Mouse (Mus musculus) limb, embryonic 14.5 days (tissue): ENCODE measurements around the gene Trpc1. TPM values are rescaled to one million over a fixed set of nuclear protein-coding genes. Genes with fewer than 3 reads are reported as not detected.

Source experiments
- ATAC-seq: fragments of 200-750 bp; cut with Nextera tagmentation; 2 replicates; pipeline ENCODE4 v1.8.0; 2017; ENCODE audit warnings: low read depth, moderate number of reproducible peaks, moderate TSS enrichment; ENCODE audit not compliant: low FRiP score
- DNase-seq: peaks from one replicate; pipeline ENCODE4 v3.0.0-alpha.2; 2015; ENCODE audit warnings: low spot score
- H3K27ac ChIP-seq: fragments of 300-500 bp; sonication (generic); replicated peaks from 2 replicates; pipeline ENCODE4 v1.5.1; 2014; ENCODE audit warnings: low read depth, mild to moderate bottlenecking, low read length, moderate library complexity, mixed read lengths
- H3K27me3 ChIP-seq: fragments of 300-500 bp; sonication (generic); 2 replicates; pipeline ENCODE4 v1.6.1; 2014; ENCODE audit warnings: low read length, mixed read lengths; ENCODE audit not compliant: control insufficient read depth, insufficient read depth
- H3K36me3 ChIP-seq: fragments of 300-500 bp; sonication (generic); 2 replicates; pipeline ENCODE4 v1.6.1; 2014; ENCODE audit warnings: mild to moderate bottlenecking, low read length, moderate library complexity, mixed read lengths; ENCODE audit not compliant: control insufficient read depth, insufficient read depth
- H3K4me1 ChIP-seq: fragments of 300-500 bp; sonication (generic); 2 replicates; pipeline ENCODE4 v1.6.1; 2014; ENCODE audit warnings: antibody characterized with exemption, low read length, mixed read lengths; ENCODE audit not compliant: control insufficient read depth, insufficient read depth
- H3K4me2 ChIP-seq: fragments of 300-500 bp; sonication (generic); replicated peaks from 2 replicates; pipeline ENCODE4 v1.6.1; 2014; ENCODE audit warnings: low read depth, mild to moderate bottlenecking, low read length, moderate library complexity; ENCODE audit not compliant: severe bottlenecking
- H3K4me3 ChIP-seq: fragments of 300-500 bp; sonication (generic); replicated peaks from 2 replicates; pipeline ENCODE4 v1.5.1; 2014; ENCODE audit warnings: low read length
- H3K9ac ChIP-seq: fragments of 300-500 bp; sonication (generic); 2 replicates; pipeline ENCODE4 v1.6.1; 2014; ENCODE audit warnings: mild to moderate bottlenecking, low read depth, low read length, moderate library complexity; ENCODE audit not compliant: severe bottlenecking
- H3K9me3 ChIP-seq: fragments of 300-500 bp; sonication (generic); 2 replicates; pipeline ENCODE4 v1.6.1; 2016; ENCODE audit warnings: low read length; ENCODE audit not compliant: control insufficient read depth
- POLR2A ChIP-seq: fragments of 200-500 bp; IDR thresholded peaks from 2 replicates; pipeline ENCODE4 v1.8.0; 2012; ENCODE audit warnings: inconsistent platforms, mild to moderate bottlenecking, moderate library complexity, borderline replicate concordance; ENCODE audit not compliant: insufficient read depth, insufficient read length; ENCODE audit errors: extremely low read depth
- WGBS: fragments of 180-500 bp; shearing (Covaris S2); extraction: QIAGEN DNeasy Blood & Tissue Kit; methylation state at CpG from one replicate; pipeline ENCODE4 v1.1.7; 2014; 5-methylcytosine and 5-hydroxymethylcytosine counted together
- polyA plus RNA-seq, 2 experiments: library from polyadenylated mRNA; depleted of rRNA in 1 of 2; stranded (reverse) in 1 of 2; unstranded in 1 of 2; fragments of >200 nt; fragmentation: Nextera tagmentation in 1 of 2; extraction: Ambion mirVana in 1 of 2; gene quantifications; 2 replicates each; pipeline versions ENCODE4 v1.2.1 to v1.2.3; 2012 to 2014

Gene Trpc1
- polyA plus RNA-seq, 2 experiments: 2.9 to 3.6 TPM

DNA sequence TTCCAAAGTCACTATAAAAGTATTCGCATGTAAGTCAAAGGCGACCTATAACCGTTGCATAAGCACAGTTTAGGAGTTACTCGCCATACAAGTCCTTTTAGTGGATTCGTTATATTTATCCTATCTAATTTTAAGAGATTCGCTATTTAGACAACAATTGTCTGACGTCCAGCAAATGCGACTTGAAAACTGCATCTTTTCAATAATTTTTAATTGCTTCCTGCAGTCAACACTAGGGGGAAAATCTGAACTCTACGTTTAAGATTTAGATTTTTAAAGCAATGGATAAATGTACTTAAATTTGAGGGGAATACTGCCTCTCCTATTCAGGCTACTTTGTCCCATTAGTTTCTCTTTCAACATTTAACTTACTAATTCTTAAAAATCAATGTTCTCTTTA, 571 bp upstream of the Trpc1 start:
- Histone ChIP-seq H3K27ac (no peak overlapping the region), H3K27me3 (peaks cover 5% of the 10 kb centered on the region; the same call in 1 of the 2 replicates), H3K4me2 (peak overlapping the region; percentile 91), H3K9ac (no peak overlapping the region), H3K4me1 (peaks cover 6% of the 10 kb centered on the region), H3K9me3 (no peaks in the 10 kb centered on the region), H3K36me3 (no peaks in the 10 kb centered on the region), H3K4me3 (peak overlapping the region; percentile 87)
- ATAC-seq: no peak
- TF ChIP-seq POLR2A: no peak
- WGBS: 34% methylated on average over 9 of the region's 9 CpGs
- DNase-seq: no peak

DNA sequence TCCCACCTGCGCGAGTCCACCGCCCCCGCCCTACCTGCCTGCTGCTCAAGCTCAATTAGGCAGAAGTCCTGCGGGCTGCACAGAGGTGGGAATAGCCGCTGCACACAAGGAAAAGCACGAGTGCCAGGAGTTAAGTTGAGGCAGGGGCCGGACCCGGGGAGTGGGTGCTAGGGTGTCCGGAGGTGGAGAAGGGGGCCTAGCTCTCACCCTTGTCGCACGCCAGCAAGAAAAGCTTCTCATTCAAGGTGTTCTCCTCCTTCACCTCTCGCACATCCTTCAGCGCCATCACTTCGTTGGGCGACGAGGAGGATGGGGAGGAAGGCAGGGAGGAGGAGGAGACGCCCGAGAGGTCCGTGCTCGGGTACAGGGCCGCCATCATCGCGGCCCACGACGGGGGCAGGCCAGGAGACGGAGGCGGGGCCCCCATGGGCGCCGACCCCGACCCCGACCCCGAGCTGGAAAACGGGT, 680 bp downstream of the Trpc1 start:
- TF ChIP-seq POLR2A: no peak
- ATAC-seq: peak; percentile 41
- peaks cover 6% of the 10 kb centered on the region for H3K4me1 ChIP-seq

DNA sequence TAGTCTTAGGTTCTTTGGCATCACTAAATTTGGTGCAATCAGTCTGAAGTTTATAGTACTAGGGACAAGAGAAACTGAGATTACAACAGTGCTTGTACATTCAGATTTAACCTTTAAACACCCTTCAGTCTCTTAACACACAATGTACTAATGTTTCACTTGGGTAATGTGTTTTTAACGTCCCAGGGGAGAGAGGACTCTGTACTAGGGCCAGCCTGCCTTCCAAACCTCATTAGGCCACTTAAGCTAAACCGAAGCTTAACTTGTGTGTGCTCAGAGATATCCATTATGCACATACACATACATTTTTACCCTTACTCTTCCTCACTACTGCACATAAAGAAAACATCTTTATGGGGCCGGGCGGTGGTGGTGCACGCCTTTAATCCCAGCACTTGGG, 2.9 kb downstream of the Trpc1 start:
- no peak for DNase-seq
- no peak overlapping the region for H3K9ac ChIP-seq
- 89% methylated on average over 5 of the region's 5 CpGs for WGBS
- ATAC-seq: no peak
- H3K27ac ChIP-seq: no peak overlapping the region
- peaks cover 5% of the 10 kb centered on the region; the same call in 1 of the 2 replicates for H3K27me3 ChIP-seq
- H3K9me3 ChIP-seq: no peaks in the 10 kb centered on the region
- no peak overlapping the region for H3K4me3 ChIP-seq
- H3K4me2 ChIP-seq: no peak overlapping the region
- peaks cover 6% of the 10 kb centered on the region for H3K4me1 ChIP-seq
- H3K36me3 ChIP-seq: no peaks in the 10 kb centered on the region
- TF ChIP-seq POLR2A: no peak

More for the DNA sequence above, 680 bp downstream of the Trpc1 start:
- WGBS: 2% methylated on average over 20 of the region's 34 CpGs
- peak overlapping the region; percentile 87 for H3K4me3 ChIP-seq
- H3K4me2 ChIP-seq: peak overlapping the region; percentile 91
- H3K9ac ChIP-seq: peak overlapping the region; percentile 72
- no peaks in the 10 kb centered on the region for H3K36me3 ChIP-seq
- DNase-seq: no peak
- no peak overlapping the region for H3K27ac ChIP-seq
- peaks cover 5% of the 10 kb centered on the region; the same call in 1 of the 2 replicates for H3K27me3 ChIP-seq
- H3K9me3 ChIP-seq: no peaks in the 10 kb centered on the region

DNA sequence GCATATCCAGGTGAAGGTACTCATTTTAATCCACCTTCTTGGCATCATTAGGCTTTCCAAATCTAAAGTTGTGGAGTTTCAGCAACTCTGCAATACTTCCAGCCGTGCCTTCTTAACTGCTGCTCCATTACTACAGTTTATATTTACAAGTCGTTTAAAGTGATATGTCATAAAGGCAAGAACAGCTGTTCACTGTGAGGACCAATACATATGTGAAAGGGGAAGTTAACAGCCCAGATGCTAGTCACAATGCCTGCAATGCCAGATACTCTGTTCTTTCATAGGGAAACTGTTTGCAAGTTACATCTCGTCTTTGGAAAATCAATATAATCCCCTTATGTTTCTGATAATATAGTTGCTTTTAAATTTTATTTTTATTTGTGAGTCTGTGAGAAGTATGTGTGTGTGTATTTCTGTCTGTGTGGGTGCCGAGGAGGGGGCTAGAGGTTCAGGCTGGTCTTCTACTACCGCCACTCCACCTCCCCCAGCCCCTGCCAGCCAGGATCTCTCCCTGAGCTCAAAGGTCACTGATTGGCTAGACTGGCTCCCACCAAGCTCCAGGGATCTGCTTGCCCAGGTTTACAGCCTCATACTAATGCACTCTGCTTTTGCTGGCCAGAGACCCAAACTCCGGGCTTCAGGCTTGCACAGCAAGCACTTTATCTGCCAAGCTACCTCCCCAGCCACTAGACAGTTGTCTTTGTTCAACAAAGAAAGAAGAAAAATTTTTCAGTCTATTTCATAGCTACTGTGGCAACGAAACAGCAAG, 5.1 kb downstream of the Trpc1 start:
- 27% methylated on average over 7 of the region's 7 CpGs for WGBS
- DNase-seq: peak; percentile 16

DNA sequence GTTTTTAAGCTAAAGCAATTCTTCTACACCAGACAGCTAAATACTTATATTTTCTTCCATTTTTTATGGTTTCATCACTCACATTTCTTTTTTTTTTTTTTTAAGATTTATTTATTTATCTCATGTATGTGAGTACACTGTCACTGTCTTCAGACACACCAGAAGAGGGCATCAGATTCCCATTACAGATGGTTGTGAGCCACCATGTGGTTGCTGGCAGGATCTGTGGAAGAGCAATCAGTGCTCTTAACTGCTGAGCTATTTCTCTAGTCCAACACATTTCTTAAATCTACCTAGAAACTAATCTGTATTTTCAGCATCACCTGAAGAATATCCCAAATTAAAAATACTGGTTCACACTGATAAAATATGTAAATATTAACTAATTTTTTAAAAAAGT, 13.9 kb downstream of the Trpc1 start:
- H3K4me3 ChIP-seq: no peak overlapping the region
- no peak overlapping the region for H3K27ac ChIP-seq
- no peaks in the 10 kb centered on the region for H3K9me3 ChIP-seq
- no peak overlapping the region for H3K9ac ChIP-seq
- DNase-seq (no peak), ATAC-seq (no peak)
- H3K36me3 ChIP-seq: no peaks in the 10 kb centered on the region
- H3K27me3 ChIP-seq: no peaks in the 10 kb centered on the region
- TF ChIP-seq POLR2A: no peak
- H3K4me1 ChIP-seq: no peaks in the 10 kb centered on the region
- no peak overlapping the region for H3K4me2 ChIP-seq

More for the DNA sequence above, 5.1 kb downstream of the Trpc1 start:
- Histone ChIP-seq H3K27ac (no peak overlapping the region), H3K4me2 (no peak overlapping the region), H3K4me3 (no peak overlapping the region), H3K4me1 (peaks cover 3% of the 10 kb centered on the region; the same call in 1 of the 2 replicates), H3K9ac (no peak overlapping the region; the same call in 1 of the 2 replicates), H3K27me3 (no peaks in the 10 kb centered on the region), H3K36me3 (no peaks in the 10 kb centered on the region), H3K9me3 (no peaks in the 10 kb centered on the region)
- ATAC-seq: no peak
- no peak for TF ChIP-seq POLR2A
